Mouse (Mus musculus) olfactory bulb, adult 2 months (tissue): ENCODE measurements around the gene Idh1.

Experiments used
- CTCF ChIP-seq: fragments of 200-500 bp; IDR thresholded peaks from 2 replicates; pipeline ENCODE4 v1.5.1; 2012; ENCODE audit warnings: low read depth, mild to moderate bottlenecking, low read length, moderate library complexity; ENCODE audit not compliant: insufficient read depth
- POLR2A ChIP-seq: fragments of 200-500 bp; IDR thresholded peaks from 2 replicates; pipeline ENCODE4 v1.6.1; 2012; ENCODE audit warnings: mild to moderate bottlenecking, low read depth, low read length, moderate library complexity; ENCODE audit not compliant: insufficient read depth

- TF ChIP-seq CTCF (no peak), POLR2A (no peak)
These were observed 16.4 kb downstream of the Idh1 start for GRCm38 (mm10) chr1:65169947-65170346.
